Mouse (Mus musculus): Measurements from ENCODE around the gene Zmynd11. TPM values are rescaled to one million over a fixed set of nuclear protein-coding genes. Genes with fewer than 3 reads are reported as not detected.

Gene Zmynd11
- polyA plus RNA-seq, 1 experiment from 2014 or later: 198 TPM

GRCm38 (mm10) chr13:9648716-9649115 is 116.4 kb downstream of the Zmynd11 start:
- ATAC-seq: no peak
- 96% methylated on average over 13 of the region's 13 CpGs for WGBS
- no peaks in the 10 kb centered on the region for H3K36me3 ChIP-seq (ENCODE audit: control insufficient read depth, insufficient read depth)

GRCm38 (mm10) chr13:9637949-9638348 is 127.2 kb downstream of the Zmynd11 start:
- Histone ChIP-seq H3K27me3 (replicated peaks; ENCODE audit: control insufficient read depth, insufficient read depth, low read length) (no peaks in the 10 kb centered on the region), H3K4me1 (replicated peaks; ENCODE audit: control insufficient read depth, insufficient read depth, low read length) (no peaks in the 10 kb centered on the region), H3K4me3 (replicated peaks; ENCODE audit: low read length) (no peak overlapping the region), H3K9me3 (ENCODE audit: control insufficient read depth, low read length) (no peaks in the 10 kb centered on the region), H3K4me2 (ENCODE audit: low read length) (no peak overlapping the region), H3K27ac (ENCODE audit: low read length) (no peak overlapping the region), H3K9ac (replicated peaks; ENCODE audit: low read depth, low read length) (no peak overlapping the region), H3K36me3 (ENCODE audit: control insufficient read depth, insufficient read depth) (no peaks in the 10 kb centered on the region)
- no peak for ATAC-seq
- WGBS: 64% methylated on average over 3 of the region's 3 CpGs

More at GRCm38 (mm10) chr13:9648716-9649115, 116.4 kb downstream of the Zmynd11 start:
- H3K9ac ChIP-seq (replicated peaks; ENCODE audit: low read depth, low read length): no peak overlapping the region
- H3K27ac ChIP-seq (ENCODE audit: low read length): no peak overlapping the region
- no peak overlapping the region for H3K4me3 ChIP-seq (replicated peaks; ENCODE audit: low read length)
- H3K4me2 ChIP-seq (ENCODE audit: low read length): no peak overlapping the region
- no peaks in the 10 kb centered on the region for H3K9me3 ChIP-seq (ENCODE audit: control insufficient read depth, low read length)
- H3K27me3 ChIP-seq (replicated peaks; ENCODE audit: control insufficient read depth, insufficient read depth, low read length): no peaks in the 10 kb centered on the region
- H3K4me1 ChIP-seq (replicated peaks; ENCODE audit: control insufficient read depth, insufficient read depth, low read length): no peaks in the 10 kb centered on the region; the same call in 1 of the 2 replicates

GRCm38 (mm10) chr13:9636505-9636904 is 128.6 kb downstream of the Zmynd11 start:
- no peaks in the 10 kb centered on the region for H3K27me3 ChIP-seq (replicated peaks; ENCODE audit: control insufficient read depth, insufficient read depth, low read length)
- no peak overlapping the region for H3K9ac ChIP-seq (replicated peaks; ENCODE audit: low read depth, low read length)
- H3K4me1 ChIP-seq (replicated peaks; ENCODE audit: control insufficient read depth, insufficient read depth, low read length): no peaks in the 10 kb centered on the region
- no peaks in the 10 kb centered on the region for H3K9me3 ChIP-seq (ENCODE audit: control insufficient read depth, low read length)
- H3K4me2 ChIP-seq (ENCODE audit: low read length): no peak overlapping the region
- ATAC-seq: peak; percentile 65
- WGBS: 61% methylated on average over 4 of the region's 4 CpGs
- H3K4me3 ChIP-seq (replicated peaks; ENCODE audit: low read length): no peak overlapping the region
- no peak overlapping the region for H3K27ac ChIP-seq (ENCODE audit: low read length)
- H3K36me3 ChIP-seq (ENCODE audit: control insufficient read depth, insufficient read depth): no peaks in the 10 kb centered on the region

GRCm38 (mm10) chr13:9635951-9636350 is 129.2 kb downstream of the Zmynd11 start:
- no peaks in the 10 kb centered on the region for H3K27me3 ChIP-seq (replicated peaks; ENCODE audit: control insufficient read depth, insufficient read depth, low read length)
- 87% methylated on average over 2 of the region's 2 CpGs for WGBS
- H3K4me2 ChIP-seq (ENCODE audit: low read length): no peak overlapping the region
- no peaks in the 10 kb centered on the region for H3K9me3 ChIP-seq (ENCODE audit: control insufficient read depth, low read length)
- H3K4me1 ChIP-seq (replicated peaks; ENCODE audit: control insufficient read depth, insufficient read depth, low read length): no peaks in the 10 kb centered on the region
- H3K27ac ChIP-seq (ENCODE audit: low read length): no peak overlapping the region
- no peak for ATAC-seq
- H3K4me3 ChIP-seq (replicated peaks; ENCODE audit: low read length): no peak overlapping the region
- no peaks in the 10 kb centered on the region for H3K36me3 ChIP-seq (ENCODE audit: control insufficient read depth, insufficient read depth)
- no peak overlapping the region for H3K9ac ChIP-seq (replicated peaks; ENCODE audit: low read depth, low read length)
